8 mouse cellular contexts compared by ENCODE assay signal in genomic region chrX:74246213-74246681, GRCm38 (mm10). TPM values are rescaled to one million over a fixed set of nuclear protein-coding genes. Genes with fewer than 3 reads are reported as not detected.
DNase-seq lines count a peak whose midpoint lies in the region; ATAC-seq and TF ChIP-seq lines count a peak whose summit lies in the region.

No protein-coding gene starts in this region.

- peak overlapping the region; percentile 52 to 71 for H3K4me3 ChIP-seq in MEL (ENCODE audit: control insufficient read depth in 1 of 2, insufficient read depth in 1 of 2, low read depth in 2 of 2, low read length in 2 of 2)
- H3K4me3 ChIP-seq in forebrain, postnatal 0 days (ENCODE audit: low read depth, low read length) = peak overlapping the region; percentile 52
- peak overlapping the region; percentile 43 for H3K4me3 ChIP-seq in lung, postnatal 0 days (ENCODE audit: low read depth, low read length)

- peak; percentile 85 to 87 for TF ChIP-seq POLR2A in MEL (IDR thresholded peaks at IDR 0.05; ENCODE audit: control insufficient read depth in 1 of 2, insufficient read depth in 1 of 2, low read depth in 1 of 2, low read length in 2 of 2, poor library complexity in 1 of 2)

- WGBS in forebrain, postnatal 0 days = 23% methylated on average over 38 of the region's 38 CpGs
- 24% methylated on average over 30 of the region's 38 CpGs for WGBS in lung, postnatal 0 days

- no peak for TF ChIP-seq CTCF in MEL (IDR thresholded peaks at IDR 0.05 in 2 of 3, conservative IDR thresholded peaks at IDR 0.05 in 1 of 3; ENCODE audit: control insufficient read depth in 1 of 3, insufficient read depth in 1 of 3, low read depth in 2 of 3, low read length in 3 of 3, poor library complexity in 1 of 3, severe bottlenecking in 1 of 3)
- TF ChIP-seq CTCF in forebrain, postnatal 0 days (IDR thresholded peaks at IDR 0.05; ENCODE audit: low read depth) = no peak
- peak; percentile 13; the same call in 1 of the 2 replicates for TF ChIP-seq CTCF in lung, postnatal 0 days (IDR thresholded peaks at IDR 0.05)

- peak overlapping the region; percentile 83 for H3K27ac ChIP-seq in MEL (ENCODE audit: control insufficient read depth, low read depth, low read length)
- H3K27ac ChIP-seq in forebrain, postnatal 0 days (ENCODE audit: low read depth, low read length) = peak overlapping the region; percentile 92
- peak overlapping the region; percentile 92 for H3K27ac ChIP-seq in lung, postnatal 0 days (ENCODE audit: low read length)

- peak overlapping the region; percentile 64 for H3K9ac ChIP-seq in MEL (ENCODE audit: control insufficient read depth, low read depth, low read length, poor library complexity, severe bottlenecking)
- H3K9ac ChIP-seq in forebrain, postnatal 0 days = peak overlapping the region; percentile 77
- peak overlapping the region; percentile 57 for H3K9ac ChIP-seq in lung, postnatal 0 days (replicated peaks; ENCODE audit: low read depth)

- H3K27me3 ChIP-seq in MEL (ENCODE audit: control insufficient read depth in 1 of 2, insufficient read depth in 2 of 2, low read length in 2 of 2) = no peaks in the 10 kb centered on the region
- H3K27me3 ChIP-seq in forebrain, postnatal 0 days (ENCODE audit: insufficient read depth, low read length) = no peaks in the 10 kb centered on the region
- no peaks in the 10 kb centered on the region for H3K27me3 ChIP-seq in lung, postnatal 0 days (replicated peaks; ENCODE audit: insufficient read depth, low read length)

- TF ChIP-seq RAD21 in MEL (IDR thresholded peaks at IDR 0.05; ENCODE audit: low read depth, low read length) = no peak

- peaks cover 18% of the 10 kb centered on the region for H3K79me2 ChIP-seq in MEL (ENCODE audit: control insufficient read depth, insufficient read depth, low read length, poor library complexity)

- peaks cover 0 to 17% of the 10 kb centered on the region in 2 experiments; a peak in 2 of 4 replicates for H3K4me1 ChIP-seq in MEL (ENCODE audit: control insufficient read depth in 1 of 2, insufficient read depth in 2 of 2, low read length in 2 of 2)
- no peaks in the 10 kb centered on the region for H3K4me1 ChIP-seq in forebrain, postnatal 0 days (ENCODE audit: insufficient read depth)
- H3K4me1 ChIP-seq in lung, postnatal 0 days (ENCODE audit: insufficient read depth, low read depth, low read length) = no peaks in the 10 kb centered on the region

- H3K4me2 ChIP-seq in forebrain, postnatal 0 days (ENCODE audit: low read depth) = peak overlapping the region; percentile 61
- peak overlapping the region; percentile 51 for H3K4me2 ChIP-seq in lung, postnatal 0 days (replicated peaks; ENCODE audit: low read depth, low read length)

- DNase-seq in MEL (ENCODE audit: low read depth, low spot score) = peak; percentile 93
- DNase-seq in cerebellum, adult 18-20 months = peak; percentile 80 to 87
- DNase-seq in forebrain, postnatal 0 days = peak; percentile 93
- DNase-seq in heart, postnatal 4 days = peak; percentile 88
- DNase-seq in layer of hippocampus, postnatal 10 days (ENCODE audit: low spot score in 2 of 2) = peak; percentile 74 to 84
- peak; percentile 96 for DNase-seq in lung, postnatal 0 days (ENCODE audit: low spot score)
- peak; percentile 63 for DNase-seq in ovary, postnatal 10 days (ENCODE audit: low spot score)
- peak; percentile 88 for DNase-seq in thymus, postnatal 0 days (ENCODE audit: low spot score)

- peak; percentile 91 for ATAC-seq in forebrain, postnatal 0 days
- peak; percentile 83 for ATAC-seq in lung, postnatal 0 days

- peaks cover 0 to 12% of the 10 kb centered on the region in 2 experiments; a peak in 3 of 4 replicates for H3K36me3 ChIP-seq in MEL (ENCODE audit: control insufficient read depth in 1 of 2, insufficient read depth in 2 of 2, low read length in 2 of 2)
- H3K36me3 ChIP-seq in forebrain, postnatal 0 days (ENCODE audit: insufficient read depth) = peaks cover 8% of the 10 kb centered on the region
- peaks cover 12% of the 10 kb centered on the region; the same call in 1 of the 2 replicates for H3K36me3 ChIP-seq in lung, postnatal 0 days (ENCODE audit: insufficient read depth, low read length)

- H3K9me3 ChIP-seq in MEL (replicated peaks; ENCODE audit: insufficient read depth, low read length) = no peaks in the 10 kb centered on the region
- no peaks in the 10 kb centered on the region for H3K9me3 ChIP-seq in forebrain, postnatal 0 days (ENCODE audit: low read length)
- no peaks in the 10 kb centered on the region for H3K9me3 ChIP-seq in lung, postnatal 0 days (ENCODE audit: low read length)

- TF ChIP-seq EP300 in MEL (IDR thresholded peaks at IDR 0.05; ENCODE audit: low read depth in 1 of 2, low read length in 2 of 2) = no peak
- no peak for TF ChIP-seq EP300 in lung, postnatal 0 days (IDR thresholded peaks at IDR 0.05)

TF ChIP-seq in MEL, 35 proteins besides CTCF, POLR2A, EP300 and RAD21 (continues in another document):
- TF ChIP-seq CHD2 (IDR thresholded peaks at IDR 0.05; ENCODE audit: low read length) (no peak), TBP (IDR thresholded peaks at IDR 0.05; ENCODE audit: low read depth, low read length) (peak; percentile 83), NELFE (IDR thresholded peaks at IDR 0.05; ENCODE audit: low read depth, low read length) (peak; percentile 77), POLR2AphosphoS2 (IDR thresholded peaks at IDR 0.05; ENCODE audit: low read length) (no peak), MXI1 (IDR thresholded peaks at IDR 0.05; ENCODE audit: low read depth, low read length) (no peak), ZMIZ1 (IDR thresholded peaks at IDR 0.05; ENCODE audit: low read depth, low read length) (peak; percentile 71; the same call in 1 of the 2 replicates), POLR2AphosphoS5 (IDR thresholded peaks at IDR 0.05; ENCODE audit: borderline replicate concordance, low read depth, low read length) (peak; percentile 50; the same call in 1 of the 2 replicates), SIN3A (IDR thresholded peaks at IDR 0.05; ENCODE audit: low read length) (peak; percentile 87), MYC (IDR thresholded peaks at IDR 0.05; ENCODE audit: low read depth, low read length) (no peak)

RNA-seq across cellular contexts. Expression of gene Flna, which starts 3.4 kb away (rescaled TPM):
- total RNA-seq in MEL (2012; rRNA removed) = 111 and 155 TPM in 2 replicates
- polyA plus RNA-seq in MEL (2012; ENCODE audit: insufficient read depth in 1 of 2, insufficient read length in 2 of 2, low read depth in 1 of 2, low replicate concordance in 2 of 2, missing spikeins in 1 of 2) = 100 to 1,000 TPM; 147 to 233 TPM
- total RNA-seq in forebrain, postnatal 0 days (2014; rRNA removed) = 327 and 336 TPM in 2 replicates
- 35.5 and 45.1 TPM in 2 replicates for polyA plus RNA-seq in forebrain, postnatal 0 days (2015; fragmentation: Nextera tagmentation; extraction: Ambion mirVana)
- total RNA-seq in heart, postnatal 4 days (2021) = 100 to 1,000 TPM; 375 to 378 TPM
- 100 to 1,000 TPM; 210 to 252 TPM for total RNA-seq in layer of hippocampus, postnatal 10 days (2021)
- polyA plus RNA-seq in lung, postnatal 0 days (2015; fragmentation: Nextera tagmentation; extraction: Ambion mirVana) = 171 and 179 TPM in 2 replicates
- 108 and 110 TPM in 2 replicates for polyA plus RNA-seq in thymus, postnatal 0 days (2015; fragmentation: Nextera tagmentation; extraction: Ambion mirVana)

RNA-seq across cellular contexts. Expression of gene Emd, which starts 8.2 kb away (rescaled TPM):
- total RNA-seq in MEL (2012; rRNA removed) = 52.2 and 55.5 TPM in 2 replicates
- 100 to 1,000 TPM; 130 to 157 TPM for polyA plus RNA-seq in MEL (2012; ENCODE audit: insufficient read depth in 1 of 2, insufficient read length in 2 of 2, low read depth in 1 of 2, low replicate concordance in 2 of 2, missing spikeins in 1 of 2)
- total RNA-seq in forebrain, postnatal 0 days (2014; rRNA removed) = 51.6 and 73.2 TPM in 2 replicates
- 16.9 and 21.0 TPM in 2 replicates for polyA plus RNA-seq in forebrain, postnatal 0 days (2015; fragmentation: Nextera tagmentation; extraction: Ambion mirVana)
- total RNA-seq in heart, postnatal 4 days (2021) = 10 to 100 TPM; 57.6 to 61.6 TPM
- 10 to 100 TPM; 36.0 to 44.7 TPM for total RNA-seq in layer of hippocampus, postnatal 10 days (2021)
- polyA plus RNA-seq in lung, postnatal 0 days (2015; fragmentation: Nextera tagmentation; extraction: Ambion mirVana) = 16.1 and 18.6 TPM in 2 replicates
- 19.6 and 22.5 TPM in 2 replicates for polyA plus RNA-seq in thymus, postnatal 0 days (2015; fragmentation: Nextera tagmentation; extraction: Ambion mirVana)

RNA-seq across cellular contexts. Expression of gene Rpl10, which starts 24.4 kb away (rescaled TPM):
- 3,229 and 3,230 TPM in 2 replicates for total RNA-seq in MEL (2012; rRNA removed)
- polyA plus RNA-seq in MEL (2012; ENCODE audit: insufficient read depth in 1 of 2, insufficient read length in 2 of 2, low read depth in 1 of 2, low replicate concordance in 2 of 2, missing spikeins in 1 of 2) = 100 to 1,000 TPM in 1 of 2 experiments, not detected in 1; 232 TPM
- 2,018 and 2,171 TPM in 2 replicates for total RNA-seq in forebrain, postnatal 0 days (2014; rRNA removed)
- 467 and 512 TPM in 2 replicates for polyA plus RNA-seq in forebrain, postnatal 0 days (2015; fragmentation: Nextera tagmentation; extraction: Ambion mirVana)
- total RNA-seq in heart, postnatal 4 days (2021) = 100 to 1,000 TPM; 297 to 347 TPM
- total RNA-seq in layer of hippocampus, postnatal 10 days (2021) = 100 to 1,000 TPM; 203 to 222 TPM
- polyA plus RNA-seq in lung, postnatal 0 days (2015; fragmentation: Nextera tagmentation; extraction: Ambion mirVana) = 661 and 759 TPM in 2 replicates
- polyA plus RNA-seq in thymus, postnatal 0 days (2015; fragmentation: Nextera tagmentation; extraction: Ambion mirVana) = 838 and 891 TPM in 2 replicates

RNA-seq across cellular contexts. Expression of gene Taz, which starts 35.5 kb away (rescaled TPM):
- total RNA-seq in MEL (2012; rRNA removed) = 26.1 and 28.0 TPM in 2 replicates
- polyA plus RNA-seq in MEL (2012; ENCODE audit: insufficient read depth in 1 of 2, insufficient read length in 2 of 2, low read depth in 1 of 2, low replicate concordance in 2 of 2, missing spikeins in 1 of 2) = 10 to 100 TPM in 1 of 2 experiments, not detected in 1; 34.1 TPM
- total RNA-seq in forebrain, postnatal 0 days (2014; rRNA removed) = 54.5 and 80.6 TPM in 2 replicates
- polyA plus RNA-seq in forebrain, postnatal 0 days (2015; fragmentation: Nextera tagmentation; extraction: Ambion mirVana) = 45.7 and 58.1 TPM in 2 replicates
- total RNA-seq in heart, postnatal 4 days (2021) = 10 to 100 TPM; 39.3 to 46.4 TPM
- 10 to 100 TPM; 54.6 to 54.7 TPM for total RNA-seq in layer of hippocampus, postnatal 10 days (2021)
- polyA plus RNA-seq in lung, postnatal 0 days (2015; fragmentation: Nextera tagmentation; extraction: Ambion mirVana) = 82.7 and 84.9 TPM in 2 replicates
- 66.0 and 71.6 TPM in 2 replicates for polyA plus RNA-seq in thymus, postnatal 0 days (2015; fragmentation: Nextera tagmentation; extraction: Ambion mirVana)

RNA-seq across cellular contexts. Expression of gene Dnase1l1, which starts 35.9 kb away (rescaled TPM):
- total RNA-seq in MEL (2012; rRNA removed) = 5.0 and 5.6 TPM in 2 replicates
- 1 to 10 TPM in 1 of 2 experiments, not detected in 1; 9.5 TPM for polyA plus RNA-seq in MEL (2012; ENCODE audit: insufficient read depth in 1 of 2, insufficient read length in 2 of 2, low read depth in 1 of 2, low replicate concordance in 2 of 2, missing spikeins in 1 of 2)
- total RNA-seq in forebrain, postnatal 0 days (2014; rRNA removed) = 1.3 and 2.2 TPM in 2 replicates
- 3.1 and 3.4 TPM in 2 replicates for polyA plus RNA-seq in forebrain, postnatal 0 days (2015; fragmentation: Nextera tagmentation; extraction: Ambion mirVana)
- 10 to 100 TPM; 11.7 to 12.5 TPM for total RNA-seq in heart, postnatal 4 days (2021)
- 1 to 10 TPM; 2.8 to 3.5 TPM for total RNA-seq in layer of hippocampus, postnatal 10 days (2021)
- 27.7 and 33.0 TPM in 2 replicates for polyA plus RNA-seq in lung, postnatal 0 days (2015; fragmentation: Nextera tagmentation; extraction: Ambion mirVana)
- polyA plus RNA-seq in thymus, postnatal 0 days (2015; fragmentation: Nextera tagmentation; extraction: Ambion mirVana) = 8.1 and 9.0 TPM in 2 replicates

Comparison
In these comparisons a context has a peak if more than half of its experiments do, and no peak if none do; other contexts are left out.
1. Peak in every context shown above with its lines: DNase-seq, ATAC-seq, H3K4me3 ChIP-seq and H3K27ac ChIP-seq.